Mouse (Mus musculus) spleen, adult 2 months (tissue): ENCODE measurements around the gene Kmt5a. TPM values are rescaled to one million over a fixed set of nuclear protein-coding genes. Genes with fewer than 3 reads are reported as not detected.
"Not testable (repeated sequence)": the region's sequence is repeated elsewhere in the genome, so short reads cannot be mapped to it uniquely, and the experiment has no call there.

Source experiments
- DNase-seq, 2 experiments: peaks; one replicate each; pipeline versions ENCODE4 v3.0.0 to v3.0.0-alpha.2; 2012 to 2021; ENCODE audit warnings: low spot score in 2 of 2, low read depth in 1 of 2
- H3K27ac ChIP-seq: fragments of 200-500 bp; 2 replicates; pipeline ENCODE4 v1.5.1; 2012; ENCODE audit warnings: low read length, inconsistent platforms; ENCODE audit not compliant: insufficient read depth
- H3K27me3 ChIP-seq: fragments of 200-500 bp; 2 replicates; pipeline ENCODE4 v1.6.1; 2012; ENCODE audit warnings: mild to moderate bottlenecking, moderate library complexity, low read length, inconsistent platforms; ENCODE audit not compliant: control insufficient read depth, insufficient read depth
- H3K36me3 ChIP-seq: fragments of 200-500 bp; 2 replicates; pipeline ENCODE4 v1.6.1; 2012; ENCODE audit warnings: mild to moderate bottlenecking, low read length, inconsistent platforms; ENCODE audit not compliant: control insufficient read depth, insufficient read depth
- H3K4me1 ChIP-seq: fragments of 200-500 bp; 2 replicates; pipeline ENCODE4 v1.6.1; 2011; ENCODE audit warnings: inconsistent platforms; ENCODE audit not compliant: control insufficient read depth, insufficient read depth, insufficient read length
- H3K4me3 ChIP-seq: fragments of 200-500 bp; 2 replicates; pipeline ENCODE4 v1.5.1; 2011; ENCODE audit warnings: mild to moderate bottlenecking, inconsistent platforms; ENCODE audit not compliant: insufficient read depth, insufficient read length; ENCODE audit errors: extremely low read depth
- CTCF ChIP-seq: fragments of 200-500 bp; IDR thresholded peaks from 2 replicates; pipeline ENCODE4 v1.5.1; 2011; ENCODE audit warnings: mild to moderate bottlenecking, inconsistent platforms; ENCODE audit not compliant: insufficient read depth, insufficient read length, insufficient replicate concordance; ENCODE audit errors: extremely low read depth
- POLR2A ChIP-seq: fragments of 200-500 bp; IDR thresholded peaks from 2 replicates; pipeline ENCODE4 v1.6.1; 2011; ENCODE audit warnings: low read depth, low read length, inconsistent platforms
- WGBS: fragments of 180-500 bp; shearing (Covaris S2); methylation state at CpG from one replicate; pipeline ENCODE4 v1.1.7; 2018; 5-methylcytosine and 5-hydroxymethylcytosine counted together
- polyA plus RNA-seq: library from polyadenylated mRNA; depleted of rRNA; stranded (reverse); fragments of >200 nt; gene quantifications from 2 replicates; pipeline ENCODE4 v1.2.3, GENCODE M21; 2012

Kmt5a gene
- polyA plus RNA-seq, 1 experiment = 18.4 TPM

DNA sequence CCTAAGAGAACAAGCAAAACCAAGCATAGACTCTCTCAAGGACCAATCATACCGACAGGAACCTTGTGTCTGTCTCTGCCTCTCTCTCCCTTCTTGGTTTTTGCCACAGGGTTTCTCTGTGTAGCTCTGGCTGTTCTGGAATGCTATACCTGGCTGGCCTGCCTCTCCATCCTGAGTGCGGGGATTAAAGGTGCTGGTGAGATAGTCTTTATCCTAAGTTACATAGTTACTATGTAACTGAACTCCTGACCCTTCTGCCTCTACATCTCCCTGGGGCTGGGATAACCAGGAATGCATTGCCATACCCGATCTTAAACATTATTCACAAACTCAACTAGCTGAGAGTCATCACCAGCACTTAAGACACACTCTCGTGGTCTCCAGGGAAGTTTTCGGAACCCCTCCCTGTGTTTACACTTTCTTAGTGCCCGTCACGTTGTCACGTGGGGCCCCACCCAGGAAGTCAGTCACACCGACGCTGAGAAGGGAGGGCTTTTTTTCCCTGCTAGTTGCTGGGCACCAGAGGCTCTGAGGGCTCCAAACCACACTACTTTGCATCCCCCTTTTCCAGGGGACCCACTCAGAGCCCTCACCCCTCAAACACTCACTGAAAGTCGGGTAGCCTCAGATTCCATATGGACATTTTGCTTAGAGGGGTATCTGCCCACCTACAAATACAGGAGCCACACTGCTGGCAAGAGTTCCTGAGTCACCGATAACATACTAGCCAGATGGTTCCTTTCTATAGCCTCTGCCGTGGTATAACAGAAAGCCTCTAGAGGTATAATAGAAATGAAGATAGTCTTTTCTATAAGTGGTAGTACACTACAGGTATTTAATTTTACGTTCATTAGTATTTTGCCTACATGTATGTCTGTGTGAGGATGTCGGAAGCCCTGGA lies 57.1 kb downstream of the Kmt5a start:
- H3K4me3 ChIP-seq = no peak overlapping the region
- peak; percentile 51 to 81 for DNase-seq
- TF ChIP-seq CTCF (no peak), POLR2A (no peak)
- peak overlapping the region; percentile 65 for H3K27ac ChIP-seq
- H3K27me3 ChIP-seq = no peaks in the 10 kb centered on the region
- no peaks in the 10 kb centered on the region for H3K36me3 ChIP-seq
- WGBS = 35% methylated on average over 15 of the region's 15 CpGs
- H3K4me1 ChIP-seq = peaks cover 19% of the 10 kb centered on the region; the same call in 1 of the 2 replicates

DNA sequence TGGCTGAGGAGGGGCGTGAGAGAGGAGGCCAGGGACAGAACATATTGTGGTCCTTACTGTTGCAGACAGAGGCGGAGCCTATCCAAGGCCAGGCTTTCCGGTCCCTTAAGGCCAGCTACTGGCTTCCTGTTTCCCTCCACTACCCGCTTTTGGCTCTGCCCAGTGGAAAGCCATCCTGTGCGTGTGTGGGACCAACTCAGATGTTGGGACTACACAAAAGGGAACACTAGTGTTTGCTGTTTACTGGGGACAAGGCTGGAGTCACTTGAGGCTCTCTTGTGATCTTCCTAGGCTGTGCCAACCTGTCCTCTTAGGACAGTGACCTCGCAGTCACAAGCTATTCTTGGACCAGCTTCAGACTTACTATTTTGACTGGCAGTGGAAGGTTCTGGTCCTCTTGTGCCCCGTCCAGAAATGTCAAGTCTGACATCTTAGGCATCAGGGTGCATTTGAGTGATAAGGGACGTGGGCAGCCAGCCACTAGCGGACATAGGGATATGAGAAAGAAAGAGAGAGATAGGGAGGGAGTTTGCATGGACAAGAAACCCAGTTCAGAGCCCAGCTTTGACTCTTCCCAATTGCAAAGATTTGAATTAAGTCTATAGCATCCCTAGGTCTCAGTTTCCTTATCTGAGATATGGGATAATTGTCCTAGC lies 58.6 kb downstream of the Kmt5a start:
- peaks cover 15% of the 10 kb centered on the region; the same call in 1 of the 2 replicates for H3K4me1 ChIP-seq
- no peaks in the 10 kb centered on the region for H3K36me3 ChIP-seq
- H3K4me3 ChIP-seq = no peak overlapping the region
- peak overlapping the region; percentile 37 for H3K27ac ChIP-seq
- no peak for DNase-seq
- no peak for TF ChIP-seq POLR2A
- TF ChIP-seq CTCF = no peak
- WGBS = 38% methylated on average over 9 of the region's 9 CpGs
- no peaks in the 10 kb centered on the region for H3K27me3 ChIP-seq

DNA sequence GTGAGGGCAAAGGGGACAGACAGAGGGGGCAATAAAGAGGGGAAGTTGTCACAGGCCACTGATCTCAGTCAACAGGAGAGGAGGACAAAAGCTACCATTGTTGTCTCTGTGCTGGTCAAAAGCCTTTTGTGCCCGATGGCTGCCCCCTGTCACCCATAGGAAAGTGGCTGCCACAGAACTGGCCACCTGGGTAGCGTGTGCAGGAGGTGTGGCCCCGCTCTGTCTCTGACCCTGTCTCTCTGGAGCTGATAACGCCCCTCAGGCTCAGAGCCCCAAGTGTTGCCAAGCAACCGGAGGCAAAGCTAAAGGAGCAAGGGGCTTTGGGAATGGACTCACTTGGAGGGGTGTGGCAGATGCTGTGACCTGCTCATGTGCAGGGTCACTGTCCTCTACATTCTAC lies 59.3 kb downstream of the Kmt5a start:
- Histone ChIP-seq H3K4me1 (peaks cover 15% of the 10 kb centered on the region; the same call in 1 of the 2 replicates), H3K4me3 (no peak overlapping the region)

DNA sequence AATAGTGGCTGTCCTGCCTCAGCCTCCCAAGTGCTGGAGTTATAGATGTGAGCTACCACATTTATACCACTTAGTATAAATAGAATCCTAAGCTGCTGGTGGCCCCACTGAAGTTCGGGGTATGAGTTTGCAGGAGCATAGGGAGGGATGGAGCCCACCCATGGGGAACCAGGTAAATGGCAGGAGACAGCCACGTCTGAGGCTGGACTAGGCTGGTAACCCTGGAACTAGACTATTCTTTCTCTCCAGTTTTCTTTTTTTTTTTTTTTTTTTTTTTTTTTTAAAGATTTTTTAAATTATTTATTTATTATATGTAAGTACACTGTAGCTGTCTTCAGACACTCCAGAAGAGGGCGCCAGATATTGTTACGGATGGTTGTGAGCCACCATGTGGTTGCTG lies 60.3 kb downstream of the Kmt5a start:
- H3K4me1 ChIP-seq = peaks cover 15% of the 10 kb centered on the region; the same call in 1 of the 2 replicates
- not testable (repeated sequence) for DNase-seq, H3K27me3 ChIP-seq, H3K27ac ChIP-seq, H3K4me3 ChIP-seq, H3K36me3 ChIP-seq
- WGBS = 75% methylated on average over 4 of the region's 4 CpGs

More for the DNA sequence above, 59.3 kb downstream of the Kmt5a start:
- H3K27me3 ChIP-seq = no peaks in the 10 kb centered on the region
- H3K27ac ChIP-seq = no peak overlapping the region
- no peak for DNase-seq
- H3K36me3 ChIP-seq = no peaks in the 10 kb centered on the region
- WGBS = 63% methylated on average over 5 of the region's 5 CpGs
- TF ChIP-seq CTCF = no peak
- TF ChIP-seq POLR2A = no peak

DNA sequence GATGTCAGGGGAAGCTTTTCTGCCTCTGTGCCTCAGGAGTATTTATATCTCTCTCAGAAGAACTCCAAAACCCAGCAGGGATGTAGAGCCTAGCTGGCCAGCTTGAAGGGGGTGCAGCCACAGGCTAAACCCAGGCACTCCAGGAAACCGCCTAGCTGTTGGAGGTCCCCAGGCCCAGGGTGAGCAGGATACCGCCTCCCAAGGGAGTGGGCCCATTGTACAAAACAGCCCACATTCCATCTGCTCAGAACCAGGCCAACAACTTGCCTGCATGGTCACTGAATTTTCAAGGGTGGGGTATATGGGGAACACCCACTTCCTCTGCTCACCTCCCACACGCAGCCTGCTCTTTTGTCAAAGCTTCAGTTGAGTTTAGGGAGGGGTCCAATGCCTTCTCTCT lies 60.8 kb downstream of the Kmt5a start:
- Histone ChIP-seq H3K4me1 (peaks cover 15% of the 10 kb centered on the region; the same call in 1 of the 2 replicates), H3K27ac (0 out of 2 replicates have a peak overlapping the region, but pooled peaks have one; percentile 11), H3K27me3 (no peaks in the 10 kb centered on the region), H3K36me3 (no peaks in the 10 kb centered on the region), H3K4me3 (no peak overlapping the region)
- TF ChIP-seq POLR2A = no peak
- WGBS = 74% methylated on average over 3 of the region's 3 CpGs
- no peak for DNase-seq

DNA sequence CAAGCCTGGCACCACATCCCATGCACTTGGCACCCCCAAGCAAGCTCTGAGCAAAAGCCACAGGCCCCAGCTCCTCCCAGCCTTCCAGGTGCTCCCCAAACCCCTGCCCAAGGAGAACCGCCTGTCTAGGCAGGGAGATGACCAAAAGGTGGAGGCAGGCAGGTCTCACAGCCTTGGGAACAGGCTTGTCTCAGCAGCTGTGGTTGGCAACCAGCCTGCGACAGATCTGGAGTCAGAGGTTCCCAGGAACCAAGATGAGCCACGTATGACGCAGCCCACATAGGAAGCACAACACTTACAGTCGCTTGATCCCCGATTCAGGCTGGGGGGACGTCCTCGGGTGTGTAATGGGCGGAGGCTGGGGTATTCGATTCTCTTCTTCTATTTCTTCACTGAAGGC lies 61.8 kb downstream of the Kmt5a start:
- 91% methylated on average over 10 of the region's 10 CpGs for WGBS

DNA sequence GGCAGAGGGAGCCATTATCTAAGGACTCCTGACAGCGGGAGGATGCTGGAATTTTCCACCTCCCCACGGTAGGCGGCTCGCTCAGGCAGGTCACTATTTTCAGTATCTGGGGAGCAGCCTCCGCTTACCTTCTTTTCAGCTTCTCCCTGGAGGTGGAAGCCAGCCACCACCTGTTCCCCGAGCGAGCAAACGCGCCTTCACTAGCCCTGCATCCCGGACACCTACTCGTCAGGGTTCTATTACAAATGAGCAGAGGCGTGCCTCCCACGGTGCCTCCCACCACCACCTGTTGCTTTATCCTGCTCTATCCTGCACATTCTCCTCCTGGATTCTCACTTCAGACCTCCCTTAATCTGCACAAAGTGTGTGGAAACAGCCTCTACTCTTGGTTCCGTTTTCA lies 64.0 kb downstream of the Kmt5a start:
- WGBS = 90% methylated on average over 14 of the region's 14 CpGs
- Histone ChIP-seq H3K27ac (no peak overlapping the region), H3K4me1 (peaks cover 5% of the 10 kb centered on the region; the same call in 1 of the 2 replicates), H3K4me3 (no peak overlapping the region), H3K36me3 (no peaks in the 10 kb centered on the region), H3K27me3 (no peaks in the 10 kb centered on the region)
- DNase-seq = no peak
- TF ChIP-seq POLR2A = no peak
- no peak for TF ChIP-seq CTCF

More for the DNA sequence above, 61.8 kb downstream of the Kmt5a start:
- Histone ChIP-seq H3K36me3 (no peaks in the 10 kb centered on the region), H3K4me1 (peaks cover 13% of the 10 kb centered on the region; the same call in 1 of the 2 replicates), H3K27me3 (no peaks in the 10 kb centered on the region), H3K27ac (no peak overlapping the region), H3K4me3 (no peak overlapping the region)
- no peak for DNase-seq
- TF ChIP-seq POLR2A = no peak
- no peak for TF ChIP-seq CTCF
